ENCODE assay signal across 15 mouse cellular contexts in the genomic region with DNA sequence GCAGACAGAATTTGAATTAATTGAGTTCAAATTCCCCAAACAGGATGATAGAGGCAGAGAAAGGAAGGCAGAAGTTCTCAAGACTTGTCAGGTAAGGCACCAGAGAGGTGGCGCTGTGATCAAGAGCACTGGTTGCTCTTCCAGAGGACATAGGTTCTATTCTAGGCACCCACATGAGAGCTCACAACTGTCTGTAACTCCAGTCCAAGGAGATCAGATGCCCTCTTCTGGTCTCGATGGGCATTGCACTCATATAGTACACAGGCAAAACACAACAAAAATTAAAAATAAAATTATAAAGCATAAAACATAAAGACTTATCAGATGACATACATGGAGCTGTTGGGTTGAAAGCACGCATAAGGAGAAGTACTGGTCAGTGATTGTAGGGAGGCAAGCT. TPM values are rescaled to one million over a fixed set of nuclear protein-coding genes. Genes with fewer than 3 reads are reported as not detected.
A peak's percentile ranks its signal among the peaks of the same experiment; 100 is the strongest.
DNase-seq lines count a peak whose midpoint lies in the region; ATAC-seq and TF ChIP-seq lines count a peak whose summit lies in the region.
"Had no signal": no experiment of that assay in that cellular context is flagged by ENCODE, and none has a peak within 500 bp of the region (broad histone marks: within the 10 kb centered on the region; RNA-seq: fewer than 3 reads in every experiment).

No protein-coding gene starts in this region.

- H3K4me2 ChIP-seq in kidney, postnatal 0 days (ENCODE audit: low read length), result no peak overlapping the region
- H3K4me2 ChIP-seq in stomach, postnatal 0 days (replicated peaks; ENCODE audit: low read depth), result no peak overlapping the region
- H3K4me2 ChIP-seq: embryonic facial prominence, embryonic 15.5 days; forebrain, embryonic 13.5 days; limb, embryonic 12.5 days; lung, embryonic 14.5 days had no signal

- 90% methylated on average over 3 of the region's 3 CpGs for WGBS in kidney, postnatal 0 days
- WGBS in stomach, postnatal 0 days, result 88% methylated on average over 3 of the region's 3 CpGs

- DNase-seq in kidney, postnatal 0 days (ENCODE audit: low spot score), result no peak
- no peak for DNase-seq in kidney, postnatal 4 days
- DNase-seq in thymus, postnatal 14 days, result peak; percentile 4
- DNase-seq in thymus, postnatal 10 days (ENCODE audit: low spot score in 2 of 2), result no peak
- DNase-seq in MEL-GATA-1-ER (ENCODE audit: extremely low read depth, low read depth), result peak; percentile 7
- DNase-seq in stomach, postnatal 0 days (ENCODE audit: low spot score), result no peak
- DNase-seq: cerebellum, adult 2 months; heart, postnatal 36 days; kidney, postnatal 14 days; lung, embryonic 14.5 days had no signal

- no peak overlapping the region for H3K4me3 ChIP-seq in kidney, postnatal 0 days (replicated peaks; ENCODE audit: low read depth, low read length)
- no peak overlapping the region for H3K4me3 ChIP-seq in stomach, postnatal 0 days (ENCODE audit: low read depth, low read length)
- H3K4me3 ChIP-seq: embryonic facial prominence, embryonic 15.5 days; forebrain, embryonic 13.5 days; limb, embryonic 12.5 days; megakaryocyte, embryonic 14.5 days had no signal

- no peaks in the 10 kb centered on the region for H3K27me3 ChIP-seq in kidney, postnatal 0 days (ENCODE audit: insufficient read depth, low read length)
- H3K27me3 ChIP-seq in stomach, postnatal 0 days (ENCODE audit: control insufficient read depth, insufficient read depth, low read length), result no peaks in the 10 kb centered on the region
- H3K27me3 ChIP-seq: embryonic facial prominence, embryonic 15.5 days; forebrain, embryonic 13.5 days; limb, embryonic 12.5 days had no signal

- H3K9ac ChIP-seq in kidney, postnatal 0 days (ENCODE audit: low read depth, low read length), result no peak overlapping the region
- no peak overlapping the region for H3K9ac ChIP-seq in stomach, postnatal 0 days (ENCODE audit: low read length)
- H3K9ac ChIP-seq: embryonic facial prominence, embryonic 15.5 days; forebrain, embryonic 13.5 days; limb, embryonic 12.5 days; lung, embryonic 14.5 days had no signal

- peak; percentile 24; the same call in 1 of the 2 replicates for TF ChIP-seq CTCF in kidney, postnatal 0 days (IDR thresholded peaks at IDR 0.05; ENCODE audit: low read depth)
- 0 out of 2 replicates have a peak, but pooled peaks have one; percentile 11 for TF ChIP-seq CTCF in stomach, postnatal 0 days (IDR thresholded peaks at IDR 0.05; ENCODE audit: low read depth)

- no peaks in the 10 kb centered on the region; the same call in 1 of the 2 replicates for H3K9me3 ChIP-seq in kidney, postnatal 0 days (replicated peaks; ENCODE audit: low read length)
- H3K9me3 ChIP-seq in stomach, postnatal 0 days (ENCODE audit: control insufficient read depth, low read length), result no peaks in the 10 kb centered on the region
- H3K9me3 ChIP-seq: embryonic facial prominence, embryonic 15.5 days had no signal

- no peak for ATAC-seq in kidney, postnatal 0 days (replicated peaks; ENCODE audit: low FRiP score, low read depth)
- ATAC-seq in stomach, postnatal 0 days (ENCODE audit: low FRiP score, low TSS enrichment), result no peak
- no peak for ATAC-seq in cerebellum, adult (ENCODE audit: insufficient number of reproducible peaks, low FRiP score, low TSS enrichment)
- ATAC-seq: forebrain, embryonic 13.5 days had no signal

- no peaks in the 10 kb centered on the region for H3K36me3 ChIP-seq in kidney, postnatal 0 days (ENCODE audit: insufficient read depth, low read length)
- H3K36me3 ChIP-seq in stomach, postnatal 0 days (ENCODE audit: control insufficient read depth, insufficient read depth, low read length), result no peaks in the 10 kb centered on the region
- H3K36me3 ChIP-seq: embryonic facial prominence, embryonic 15.5 days; limb, embryonic 12.5 days had no signal

- H3K4me1 ChIP-seq in kidney, postnatal 0 days (replicated peaks; ENCODE audit: insufficient read depth, low read length), result no peaks in the 10 kb centered on the region
- H3K4me1 ChIP-seq in stomach, postnatal 0 days (replicated peaks; ENCODE audit: control insufficient read depth, insufficient read depth), result no peaks in the 10 kb centered on the region
- H3K4me1 ChIP-seq: embryonic facial prominence, embryonic 15.5 days; forebrain, embryonic 13.5 days; limb, embryonic 12.5 days; megakaryocyte, embryonic 14.5 days had no signal

- H3K27ac ChIP-seq in kidney, postnatal 0 days, result no peak overlapping the region
- H3K27ac ChIP-seq in stomach, postnatal 0 days (replicated peaks), result no peak overlapping the region
- H3K27ac ChIP-seq: embryonic facial prominence, embryonic 15.5 days; forebrain, embryonic 13.5 days; limb, embryonic 12.5 days had no signal

- no peak for TF ChIP-seq EP300 in stomach, postnatal 0 days (optimal IDR thresholded peaks at IDR 0.05)

RNA-seq across cellular contexts. Expression of a gene that starts 8.4 kb away (rescaled TPM):
- polyA plus RNA-seq in kidney, postnatal 0 days (2015; fragmentation: Nextera tagmentation; extraction: Ambion mirVana), result 9.0 and 9.5 TPM in 2 replicates
- 4.3 and 4.8 TPM in 2 replicates for polyA plus RNA-seq in stomach, postnatal 0 days (2015; fragmentation: Nextera tagmentation; extraction: Ambion mirVana)

RNA-seq across cellular contexts. Expression of a gene that starts 43.2 kb away (rescaled TPM):
- 24.3 and 24.5 TPM in 2 replicates for polyA plus RNA-seq in kidney, postnatal 0 days (2015; fragmentation: Nextera tagmentation; extraction: Ambion mirVana)
- 8.9 and 10.8 TPM in 2 replicates for polyA plus RNA-seq in stomach, postnatal 0 days (2015; fragmentation: Nextera tagmentation; extraction: Ambion mirVana)

RNA-seq across cellular contexts. Expression of a gene that starts 56.1 kb away (rescaled TPM):
- polyA plus RNA-seq in kidney, postnatal 0 days (2015; fragmentation: Nextera tagmentation; extraction: Ambion mirVana), result 34.3 and 35.8 TPM in 2 replicates
- 24.8 and 27.1 TPM in 2 replicates for polyA plus RNA-seq in stomach, postnatal 0 days (2015; fragmentation: Nextera tagmentation; extraction: Ambion mirVana)

Comparison
In these comparisons a context has a peak if more than half of its experiments do, and no peak if none do; other contexts are left out.
1. DNase-seq: peak in thymus, postnatal 14 days (single experiment) and MEL-GATA-1-ER (single experiment); none in kidney, postnatal 0 days (single experiment), kidney, postnatal 4 days (0 of 2), thymus, postnatal 10 days (0 of 2) and stomach, postnatal 0 days (single experiment).